Mouse (Mus musculus) megakaryocyte, embryonic 14.5 days (primary cell): Measurements from ENCODE around the gene Rbpjl.

Source experiments
- FLI1 ChIP-seq: IDR thresholded peaks from 2 replicates; pipeline ENCODE4 v1.6.1; 2012; ENCODE audit warnings: low read length, inconsistent platforms, mixed read lengths
- GATA1 ChIP-seq: IDR thresholded peaks from 3 replicates; pipeline ENCODE4 v1.6.1; 2012; ENCODE audit warnings: mixed read lengths, low read length, inconsistent platforms, borderline replicate concordance

- TF ChIP-seq GATA1, result no peak
- TF ChIP-seq FLI1, result no peak
Observed at GRCm38 (mm10) chr2:164386953-164387352, 16.0 kb upstream of the Rbpjl start.
